Mouse (Mus musculus): ENCODE results near the gene Fbxl19. TPM values are rescaled to one million over a fixed set of nuclear protein-coding genes. Genes with fewer than 3 reads are reported as not detected.

Fbxl19 gene
- 9.0 and 9.3 TPM in 2 replicates for polyA plus RNA-seq (2015; fragmentation: Nextera tagmentation; extraction: Ambion mirVana)

DNA sequence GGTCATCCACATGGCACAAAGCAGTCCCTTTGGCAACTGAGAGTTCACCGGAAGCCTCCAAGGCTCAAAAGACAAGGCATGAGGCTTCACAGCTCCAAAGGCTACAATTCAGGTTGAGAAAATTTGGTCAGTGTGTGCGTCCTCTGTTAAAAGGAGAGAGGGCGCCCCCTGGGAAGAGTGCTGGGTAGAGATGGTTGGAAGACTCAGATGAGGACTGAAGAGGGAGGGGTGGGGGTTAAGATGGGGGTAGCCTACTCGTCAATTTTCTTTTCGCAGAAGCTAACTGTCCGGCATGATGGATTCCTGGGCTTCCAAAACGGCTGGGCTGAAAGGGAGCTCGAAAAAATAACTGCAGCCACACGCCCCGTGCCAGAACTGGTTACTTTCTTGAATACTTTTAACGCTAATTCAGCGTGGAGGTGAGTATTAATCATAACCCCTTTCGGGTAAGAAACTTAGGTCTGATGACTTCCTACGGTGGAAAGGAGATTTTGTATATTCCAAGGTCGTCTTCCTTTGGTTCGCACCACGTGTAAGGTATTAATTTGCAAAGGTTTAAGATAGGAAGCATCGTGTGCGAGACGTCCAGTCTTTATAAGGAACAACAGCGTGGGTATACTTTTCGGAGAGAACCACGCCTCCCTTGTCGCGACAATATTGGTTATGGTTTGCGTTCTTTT is at the start of gene Fbxl19:
Gene Fbxl19, plus strand, starts transcription at position 178 of the 680 bp plus-strand sequence.
- peak within 1 kb of the TSS; percentile 92 for H3K4me2 ChIP-seq
- H3K27me3 ChIP-seq, result no peaks in the 10 kb centered on the region
- peak within 1 kb of the TSS; percentile 89 for H3K27ac ChIP-seq
- peaks cover 27% of the 10 kb centered on the region for H3K4me1 ChIP-seq (replicated peaks)
- peaks cover 15% of the 10 kb centered on the region for H3K36me3 ChIP-seq
- peak within 1 kb of the TSS; percentile 98 for H3K4me3 ChIP-seq
- no peak for ATAC-seq (ENCODE audit: low FRiP score)
- H3K9me3 ChIP-seq, result no peaks in the 10 kb centered on the region
- peak within 1 kb of the TSS; percentile 64 for H3K9ac ChIP-seq
- WGBS, result under 1% methylated on average over 26 of the region's 26 CpGs

DNA sequence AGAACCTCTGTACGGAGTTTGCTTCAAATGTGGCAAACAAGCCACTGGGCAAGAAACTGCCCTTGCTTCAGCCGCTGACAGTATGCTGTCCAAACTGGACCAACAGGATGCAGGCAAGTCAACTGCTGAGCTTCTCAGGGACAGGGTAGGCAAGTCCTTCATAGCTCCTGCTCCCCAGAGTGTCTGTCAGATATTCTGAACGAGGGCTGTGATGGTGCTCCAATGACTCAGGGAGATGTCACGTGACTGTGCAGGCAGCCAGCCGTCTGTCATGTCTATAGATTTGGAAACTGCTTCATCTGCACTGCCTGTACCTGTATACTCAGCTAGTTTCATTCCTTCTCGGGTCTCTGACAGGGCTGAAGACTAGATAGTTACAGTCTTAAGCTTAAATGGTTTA is 45.4 kb upstream of the Fbxl19 start:
- WGBS, result 86% methylated on average over 6 of the region's 6 CpGs
- Histone ChIP-seq H3K4me2 (no peak overlapping the region), H3K27ac (no peak overlapping the region), H3K36me3 (peaks cover 56% of the 10 kb centered on the region), H3K9me3 (no peaks in the 10 kb centered on the region), H3K4me3 (no peak overlapping the region), H3K27me3 (no peaks in the 10 kb centered on the region), H3K4me1 (replicated peaks) (no peaks in the 10 kb centered on the region), H3K9ac (no peak overlapping the region)
- no peak for ATAC-seq (ENCODE audit: low FRiP score)

DNA sequence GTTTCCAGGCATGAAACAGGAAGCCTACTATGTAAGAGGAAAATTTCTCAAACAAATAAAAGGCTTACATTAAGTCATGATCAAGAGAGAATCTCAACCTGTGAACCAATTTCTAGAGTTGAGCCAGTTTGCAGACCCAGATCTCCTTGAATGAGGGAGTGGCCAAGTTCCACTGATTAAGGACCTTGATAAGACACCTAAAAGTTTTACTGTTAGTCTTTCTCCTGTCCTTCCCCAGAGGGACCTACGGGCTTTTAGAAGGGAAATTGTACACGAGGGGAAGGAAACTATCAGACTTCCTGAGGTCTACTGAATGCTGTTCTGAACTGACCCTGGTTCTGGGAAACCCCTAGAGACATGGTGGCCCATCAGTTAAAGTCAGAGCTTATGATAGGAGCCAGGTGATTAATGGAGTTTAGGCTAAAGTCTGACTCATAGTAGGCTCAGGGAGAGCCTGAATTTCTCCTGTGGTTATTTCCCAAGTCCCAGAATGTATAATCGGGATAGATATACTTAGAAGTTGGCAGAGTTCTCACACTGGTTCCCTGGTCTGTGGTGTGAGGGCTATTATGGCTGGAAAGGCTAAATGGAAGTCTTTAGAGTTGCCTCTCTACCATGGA is 43.5 kb upstream of the Fbxl19 start:
- no peak overlapping the region for H3K4me3 ChIP-seq
- 89% methylated on average over 3 of the region's 3 CpGs for WGBS
- peaks cover 66% of the 10 kb centered on the region for H3K36me3 ChIP-seq
- no peak overlapping the region for H3K27ac ChIP-seq
- ATAC-seq (ENCODE audit: low FRiP score), result no peak
- no peak overlapping the region for H3K9ac ChIP-seq
- H3K27me3 ChIP-seq, result no peaks in the 10 kb centered on the region
- peaks cover 6% of the 10 kb centered on the region; the same call in 1 of the 2 replicates for H3K4me1 ChIP-seq (replicated peaks)
- H3K4me2 ChIP-seq, result no peak overlapping the region
- H3K9me3 ChIP-seq, result no peaks in the 10 kb centered on the region

DNA sequence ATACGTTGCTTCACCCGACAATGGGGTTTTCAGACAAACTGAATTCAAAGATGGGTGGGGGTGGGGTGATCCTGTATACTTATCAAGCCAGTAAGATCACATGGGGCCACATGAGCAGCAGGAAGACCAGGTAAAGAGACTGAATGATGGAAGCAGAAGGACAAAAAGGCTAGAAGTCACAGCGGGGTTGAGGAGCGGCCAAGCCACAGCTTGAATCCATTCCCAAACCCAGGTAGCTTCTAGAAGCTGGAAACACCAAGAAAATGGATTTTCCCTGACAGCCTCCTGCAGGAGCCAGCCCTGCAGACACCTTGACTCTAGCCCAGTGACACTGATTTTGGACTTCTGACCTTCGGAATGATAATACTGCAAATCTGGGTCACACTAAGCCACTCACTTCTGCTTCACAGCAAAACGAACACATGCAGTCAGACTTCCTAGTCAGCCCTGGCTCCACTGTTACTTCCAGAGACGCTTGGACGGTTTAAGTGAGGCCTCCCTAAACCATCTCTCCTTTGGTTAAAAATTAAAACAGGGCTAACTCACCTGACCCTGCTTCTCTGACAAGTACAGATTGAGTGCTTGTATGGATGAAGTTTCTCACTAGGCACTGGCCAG is 40.7 kb upstream of the Fbxl19 start:
- WGBS, result 92% methylated on average over 8 of the region's 8 CpGs
- peaks cover 28% of the 10 kb centered on the region for H3K4me1 ChIP-seq (replicated peaks)
- no peaks in the 10 kb centered on the region for H3K27me3 ChIP-seq
- no peak overlapping the region for H3K9ac ChIP-seq
- no peaks in the 10 kb centered on the region for H3K9me3 ChIP-seq
- H3K4me2 ChIP-seq, result no peak overlapping the region
- peaks cover 67% of the 10 kb centered on the region for H3K36me3 ChIP-seq
- ATAC-seq (ENCODE audit: low FRiP score), result no peak
- no peak overlapping the region for H3K27ac ChIP-seq
- H3K4me3 ChIP-seq, result no peak overlapping the region

DNA sequence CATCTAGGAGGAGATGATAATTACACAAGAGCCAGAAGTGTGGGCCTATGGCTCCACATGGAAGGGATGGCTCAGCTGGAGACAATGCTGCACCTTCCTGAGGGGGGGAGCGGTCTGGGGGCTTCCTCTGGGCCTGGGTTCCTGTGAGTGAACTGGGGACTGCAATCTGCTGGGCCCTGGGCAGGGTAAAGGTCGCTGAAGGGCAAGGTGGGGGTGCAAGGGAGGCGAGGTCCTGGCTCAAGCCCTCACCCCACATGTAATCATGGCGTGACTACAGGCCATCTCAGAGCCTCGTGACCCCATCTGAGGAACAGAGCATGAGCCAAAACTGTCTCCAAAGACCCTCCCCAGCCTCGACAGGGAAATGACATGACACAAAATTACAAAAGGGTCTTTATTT is 39.7 kb upstream of the Fbxl19 start:
- Histone ChIP-seq H3K27ac (no peak overlapping the region), H3K9me3 (no peaks in the 10 kb centered on the region), H3K9ac (no peak overlapping the region), H3K4me1 (replicated peaks) (peaks cover 35% of the 10 kb centered on the region), H3K4me3 (no peak overlapping the region), H3K36me3 (peaks cover 63% of the 10 kb centered on the region), H3K4me2 (no peak overlapping the region), H3K27me3 (no peaks in the 10 kb centered on the region)
- 78% methylated on average over 6 of the region's 6 CpGs for WGBS
- no peak for ATAC-seq (ENCODE audit: low FRiP score)

DNA sequence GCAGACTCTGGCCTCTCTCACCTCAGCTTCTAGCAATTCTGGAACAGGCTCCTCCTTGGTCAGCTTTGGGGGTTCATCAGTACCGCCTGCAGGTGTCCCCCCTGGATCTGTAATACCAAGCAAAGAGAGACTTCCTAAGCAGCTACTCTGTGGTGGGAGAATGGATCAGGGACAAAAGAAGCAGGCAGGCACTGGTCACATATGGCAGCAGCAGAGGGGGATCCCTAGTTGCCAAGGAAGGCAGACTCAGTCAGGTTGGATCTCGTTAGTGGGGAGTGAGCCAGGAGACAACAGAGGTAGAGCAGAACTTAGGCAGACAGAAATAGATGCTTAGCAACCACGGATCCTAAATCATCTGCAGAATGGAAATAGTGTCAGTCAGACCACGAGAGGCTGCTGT is 38.6 kb upstream of the Fbxl19 start:
- no peak for ATAC-seq (ENCODE audit: low FRiP score)
- Histone ChIP-seq H3K4me1 (replicated peaks) (peaks cover 35% of the 10 kb centered on the region), H3K9me3 (no peaks in the 10 kb centered on the region), H3K9ac (0 out of 2 replicates have a peak overlapping the region, but pooled peaks have one; percentile 92), H3K4me3 (no peak overlapping the region), H3K4me2 (no peak overlapping the region), H3K27ac (no peak overlapping the region), H3K27me3 (no peaks in the 10 kb centered on the region), H3K36me3 (peaks cover 52% of the 10 kb centered on the region)
- WGBS, result 84% methylated on average over 4 of the region's 4 CpGs

DNA sequence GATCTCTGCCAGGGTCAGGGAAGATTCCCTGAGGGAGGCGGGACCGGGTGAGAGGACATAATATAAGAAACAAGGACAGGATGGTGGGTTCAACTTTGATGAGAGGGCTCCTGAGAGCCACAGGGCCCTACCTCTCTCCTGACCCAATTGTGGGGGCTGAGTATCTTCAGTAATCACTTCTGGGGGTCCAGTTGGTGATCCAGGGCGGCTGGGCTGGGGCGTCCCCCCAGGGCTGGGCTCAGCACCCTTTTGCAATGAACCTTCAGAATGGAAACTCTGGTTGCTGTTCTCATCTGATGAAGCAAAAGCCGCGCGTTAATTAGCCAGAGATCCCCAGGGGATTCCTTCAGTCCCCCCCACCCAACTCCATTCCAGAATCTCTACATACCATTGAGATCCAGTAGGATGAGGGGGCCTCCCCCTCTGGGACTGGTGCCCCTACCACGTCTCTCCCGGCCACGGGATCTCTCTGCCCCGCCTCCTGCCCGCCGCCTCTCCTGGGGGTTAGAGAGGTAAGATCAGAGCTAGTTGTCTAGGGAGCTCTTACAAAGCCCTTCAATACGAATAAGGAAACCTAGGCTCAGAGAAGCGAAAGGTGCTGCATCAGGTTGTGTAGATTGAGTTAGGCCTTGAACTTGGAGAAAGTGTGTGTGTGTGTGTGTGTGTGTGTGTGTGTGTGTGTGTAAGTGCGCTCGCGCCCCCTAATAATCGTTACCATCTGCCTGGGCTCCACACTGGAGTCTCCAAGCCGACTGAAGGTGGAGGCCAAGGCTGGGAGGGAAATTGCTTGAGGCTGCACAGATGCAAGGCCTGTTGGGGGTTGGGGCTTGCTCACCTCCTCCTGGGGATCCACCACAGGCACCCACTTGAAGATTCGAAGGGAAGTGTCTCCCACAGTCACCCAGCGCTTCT is 37.0 kb upstream of the Fbxl19 start:
- Histone ChIP-seq H3K4me2 (peak overlapping the region; percentile 69), H3K4me3 (peak overlapping the region; percentile 80), H3K9me3 (no peaks in the 10 kb centered on the region), H3K27ac (peak overlapping the region; percentile 95), H3K27me3 (no peaks in the 10 kb centered on the region), H3K4me1 (replicated peaks) (peaks cover 39% of the 10 kb centered on the region), H3K9ac (peak overlapping the region; percentile 92), H3K36me3 (peaks cover 39% of the 10 kb centered on the region)
- WGBS, result 34% methylated on average over 22 of the region's 22 CpGs
- 0 out of 2 replicates have a peak, but pooled peaks have one; percentile 4 for ATAC-seq (ENCODE audit: low FRiP score)

DNA sequence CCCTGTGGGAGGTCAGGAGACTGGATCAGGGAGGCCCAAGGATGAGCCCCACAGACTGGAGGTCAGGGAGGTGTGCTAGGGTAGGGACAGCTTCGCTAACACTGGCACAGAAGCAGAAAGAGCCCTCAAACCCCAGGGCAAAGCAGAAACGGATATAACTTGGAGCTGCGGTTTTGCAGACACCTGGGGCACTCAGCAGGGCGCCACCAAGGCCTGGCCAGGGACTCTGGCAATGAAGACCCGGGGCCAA is 36.5 kb upstream of the Fbxl19 start:
- Histone ChIP-seq H3K27me3 (no peaks in the 10 kb centered on the region), H3K4me1 (replicated peaks) (peaks cover 45% of the 10 kb centered on the region), H3K4me3 (peak overlapping the region; percentile 80), H3K9me3 (no peaks in the 10 kb centered on the region), H3K27ac (peak overlapping the region; percentile 95), H3K36me3 (peaks cover 36% of the 10 kb centered on the region), H3K4me2 (peak overlapping the region; percentile 69), H3K9ac (peak overlapping the region; percentile 92)
- 0% methylated on average over 5 of the region's 5 CpGs for WGBS
- ATAC-seq (ENCODE audit: low FRiP score), result peak; percentile 8; the same call in 1 of the 2 replicates

DNA sequence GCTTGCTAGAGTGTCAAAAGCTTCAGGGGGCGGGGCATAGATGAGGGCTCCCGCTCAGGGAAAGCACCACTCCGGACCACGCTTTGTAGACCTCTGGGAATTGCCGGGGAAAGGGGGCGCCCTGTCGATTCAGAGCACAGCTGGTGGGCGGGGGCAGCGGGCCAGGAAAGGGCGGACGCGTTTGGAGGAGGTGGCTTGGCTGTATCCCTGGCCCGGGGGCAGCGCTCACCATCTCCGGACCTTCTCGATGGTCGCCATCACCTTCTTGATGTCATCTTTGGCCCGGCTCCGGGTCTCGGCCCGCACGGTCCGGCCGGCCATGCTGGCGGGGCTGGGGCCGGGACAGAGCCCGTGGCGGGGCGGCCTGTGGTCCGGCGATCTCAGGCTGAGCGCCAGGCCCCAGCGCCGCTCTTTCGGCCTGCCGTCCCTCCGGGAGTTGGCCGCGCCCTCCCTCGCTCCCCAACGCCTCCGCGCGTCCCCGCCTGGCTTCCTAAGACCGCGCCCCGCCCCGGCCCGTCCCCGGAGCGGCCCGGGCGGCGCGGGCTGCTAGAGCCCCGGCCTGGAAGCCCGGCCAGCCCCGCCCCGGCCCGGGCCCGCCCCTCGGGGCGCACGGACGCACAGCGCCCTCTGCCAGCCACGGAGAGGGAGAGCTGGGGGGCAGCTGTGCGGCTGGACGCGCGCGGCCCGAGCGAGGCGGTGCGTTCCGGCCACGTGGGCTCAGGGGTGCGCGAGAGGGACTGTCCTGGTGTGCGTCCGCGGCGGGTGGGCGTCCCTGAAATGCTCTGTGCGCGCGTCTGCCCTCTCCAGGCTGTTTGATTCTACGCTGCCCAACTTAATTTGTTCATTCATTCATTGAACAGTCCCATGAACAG is 35.9 kb upstream of the Fbxl19 start, which contains the start of gene Bcl7c:
Gene Bcl7c, minus strand, starts transcription at position 727 of the 872 bp plus-strand sequence.
- Histone ChIP-seq H3K9me3 (no peaks in the 10 kb centered on the region), H3K9ac (peak within 1 kb of the TSS; percentile 92), H3K4me2 (peak within 1 kb of the TSS; percentile 69), H3K4me3 (peak within 1 kb of the TSS; percentile 80), H3K27ac (peak within 1 kb of the TSS; percentile 95), H3K36me3 (peaks cover 31% of the 10 kb centered on the region), H3K4me1 (replicated peaks) (peaks cover 51% of the 10 kb centered on the region), H3K27me3 (no peaks in the 10 kb centered on the region)
- ATAC-seq (ENCODE audit: low FRiP score), result peak; percentile 85
- WGBS, result under 1% methylated on average over 81 of the region's 90 CpGs

DNA sequence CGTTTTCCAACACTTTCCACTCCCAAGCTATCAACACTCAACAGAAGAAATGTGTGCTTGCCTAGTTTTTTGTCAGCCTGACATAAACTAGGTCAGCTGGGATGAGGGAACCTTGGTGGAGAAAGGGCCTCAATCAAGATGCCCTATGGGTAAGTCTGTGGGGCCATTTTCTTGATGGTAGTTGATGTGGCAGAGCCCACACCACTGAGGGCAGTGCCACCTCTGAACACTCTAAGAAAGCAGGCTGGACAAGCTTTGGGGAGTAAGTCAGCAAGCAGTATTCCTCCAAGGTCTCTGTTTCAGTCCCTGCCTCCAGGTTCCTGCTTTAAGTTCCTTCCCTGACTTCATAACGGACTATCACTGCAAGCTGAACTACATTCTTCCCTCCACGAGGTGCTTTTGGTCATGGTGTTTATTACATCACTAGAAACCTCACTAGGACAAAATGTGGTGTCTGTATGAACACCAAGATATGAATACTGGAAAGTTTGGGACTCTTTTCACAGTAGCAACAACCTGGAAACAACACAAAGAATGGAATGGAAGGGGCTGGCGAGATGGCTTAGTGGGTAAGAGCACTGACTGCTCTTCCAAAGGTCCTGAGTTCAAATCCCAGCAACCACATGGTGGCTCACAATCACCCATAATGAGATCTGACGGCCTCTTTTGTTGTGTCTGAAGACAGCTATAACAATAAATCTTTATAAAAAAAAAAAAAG is 34.9 kb upstream of the Fbxl19 start:
- Histone ChIP-seq H3K27ac (peak overlapping the region; percentile 95; the same call in 1 of the 2 replicates), H3K4me2 (peak overlapping the region; percentile 69), H3K9ac (no peak overlapping the region), H3K9me3 (no peaks in the 10 kb centered on the region), H3K36me3 (peaks cover 21% of the 10 kb centered on the region), H3K4me3 (peak overlapping the region; percentile 80), H3K4me1 (replicated peaks) (peaks cover 51% of the 10 kb centered on the region), H3K27me3 (no peaks in the 10 kb centered on the region)
- WGBS, result 80% methylated on average over 5 of the region's 5 CpGs
- no peak for ATAC-seq (ENCODE audit: low FRiP score)

DNA sequence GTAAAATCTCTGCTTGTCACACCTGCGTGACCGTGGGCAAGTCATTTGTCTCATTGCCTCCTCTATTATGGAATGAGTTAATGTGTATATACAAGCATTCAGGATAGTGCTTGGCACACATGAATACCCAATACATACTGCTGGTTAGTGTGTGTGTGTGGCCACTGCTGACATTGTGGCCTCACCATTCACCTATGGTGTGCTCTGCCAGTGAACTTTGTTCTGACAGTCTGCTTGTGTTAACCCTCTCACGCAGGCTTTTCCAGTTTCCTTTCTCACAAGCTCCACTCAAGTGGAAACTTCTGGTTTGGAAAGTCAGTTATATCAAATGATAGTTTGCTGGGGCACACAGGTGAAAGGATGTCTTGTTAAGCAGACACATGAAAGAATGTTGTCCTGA is 33.3 kb upstream of the Fbxl19 start:
- Histone ChIP-seq H3K36me3 (peaks cover 6% of the 10 kb centered on the region), H3K4me3 (no peak overlapping the region), H3K4me1 (replicated peaks) (peaks cover 43% of the 10 kb centered on the region), H3K4me2 (no peak overlapping the region), H3K9ac (no peak overlapping the region), H3K27me3 (0 out of 2 replicates have a peak, but pooled peaks cover under 1% of the 10 kb centered on the region), H3K27ac (no peak overlapping the region), H3K9me3 (no peaks in the 10 kb centered on the region)
- 93% methylated on average over 3 of the region's 3 CpGs for WGBS
- no peak for ATAC-seq (ENCODE audit: low FRiP score)

All from hindbrain, embryonic 13.5 days (tissue).